Comparison of ENCODE assay signal across 8 mouse cellular contexts in genomic region chr10:80603364-80603763, GRCm38 (mm10). TPM values are rescaled to one million over a fixed set of nuclear protein-coding genes. Genes with fewer than 3 reads are reported as not detected.
A peak's percentile ranks its signal among the peaks of the same experiment; 100 is the strongest.
DNase-seq lines count a peak whose midpoint lies in the region; ATAC-seq and TF ChIP-seq lines count a peak whose summit lies in the region.

No protein-coding gene starts in this region.

- ATAC-seq in liver, embryonic 11.5 days (replicated peaks; ENCODE audit: low FRiP score) = no peak
- no peak for ATAC-seq in stomach, postnatal 0 days (ENCODE audit: low FRiP score, low TSS enrichment)

- H3K36me3 ChIP-seq in thymus, adult 2 months (ENCODE audit: control insufficient read depth, insufficient read depth, low read length) = no peaks in the 10 kb centered on the region
- H3K36me3 ChIP-seq in liver, embryonic 11.5 days (ENCODE audit: control insufficient read depth, insufficient read depth, low read length) = peaks cover 26% of the 10 kb centered on the region
- peaks cover 6% of the 10 kb centered on the region for H3K36me3 ChIP-seq in stomach, postnatal 0 days (ENCODE audit: control insufficient read depth, insufficient read depth, low read length)

- TF ChIP-seq CTCF in thymus, adult 2 months (IDR thresholded peaks at IDR 0.05; ENCODE audit: borderline replicate concordance, control insufficient read depth, extremely low read depth, insufficient read depth, low read length, poor library complexity) = no peak
- TF ChIP-seq CTCF in stomach, postnatal 0 days (IDR thresholded peaks at IDR 0.05; ENCODE audit: low read depth) = no peak

- peak overlapping the region; percentile 73 for H3K4me2 ChIP-seq in liver, embryonic 11.5 days
- peak overlapping the region; percentile 91 for H3K4me2 ChIP-seq in stomach, postnatal 0 days (replicated peaks; ENCODE audit: low read depth)

- no peaks in the 10 kb centered on the region for H3K27me3 ChIP-seq in thymus, adult 2 months (ENCODE audit: control insufficient read depth, insufficient read depth, low read length)
- H3K27me3 ChIP-seq in liver, embryonic 11.5 days (replicated peaks; ENCODE audit: control insufficient read depth, insufficient read depth, low read length) = no peaks in the 10 kb centered on the region
- no peaks in the 10 kb centered on the region for H3K27me3 ChIP-seq in stomach, postnatal 0 days (ENCODE audit: control insufficient read depth, insufficient read depth, low read length)

- peak overlapping the region; percentile 89 for H3K27ac ChIP-seq in thymus, adult 2 months (ENCODE audit: control insufficient read depth, insufficient read depth, low read length)
- H3K27ac ChIP-seq in liver, embryonic 11.5 days (ENCODE audit: low read depth, low read length) = peak overlapping the region; percentile 87
- H3K27ac ChIP-seq in stomach, postnatal 0 days (replicated peaks) = peak overlapping the region; percentile 91

- no peaks in the 10 kb centered on the region for H3K9me3 ChIP-seq in liver, embryonic 11.5 days (ENCODE audit: control insufficient read depth, low read length)
- no peaks in the 10 kb centered on the region for H3K9me3 ChIP-seq in stomach, postnatal 0 days (ENCODE audit: control insufficient read depth, low read length)

- H3K4me1 ChIP-seq in thymus, adult 2 months (replicated peaks; ENCODE audit: control insufficient read depth, insufficient read depth, low read length) = peaks cover 51% of the 10 kb centered on the region
- H3K4me1 ChIP-seq in liver, embryonic 11.5 days (replicated peaks; ENCODE audit: control insufficient read depth, insufficient read depth, low read length) = peaks cover 36% of the 10 kb centered on the region
- peaks cover 3% of the 10 kb centered on the region; the same call in 1 of the 2 replicates for H3K4me1 ChIP-seq in stomach, postnatal 0 days (replicated peaks; ENCODE audit: control insufficient read depth, insufficient read depth)

- no peak for TF ChIP-seq EP300 in stomach, postnatal 0 days (optimal IDR thresholded peaks at IDR 0.05)

- peak overlapping the region; percentile 49 for H3K9ac ChIP-seq in liver, embryonic 11.5 days (ENCODE audit: low read depth, low read length)
- peak overlapping the region; percentile 68 for H3K9ac ChIP-seq in stomach, postnatal 0 days (ENCODE audit: low read length)

- no peak for TF ChIP-seq POLR2A in thymus, adult 2 months (IDR thresholded peaks at IDR 0.05; ENCODE audit: control insufficient read depth, extremely low read depth, insufficient read depth, low read length, poor library complexity)

- DNase-seq in cerebellum, adult 9-11 months = peak; percentile 46
- DNase-seq in cerebellum, postnatal 10 days = no peak
- no peak for DNase-seq in thymus, adult 2 months
- DNase-seq in thymus, postnatal 25 days = no peak
- no peak for DNase-seq in liver, embryonic 11.5 days (ENCODE audit: low spot score)
- no peak for DNase-seq in stomach, postnatal 0 days (ENCODE audit: low spot score)
- no peak for DNase-seq in gastrocnemius, postnatal 4 days (ENCODE audit: low spot score in 2 of 2)
- no peak for DNase-seq in gastrocnemius, adult 18-20 months (ENCODE audit: low spot score)

- peak overlapping the region; percentile 33 for H3K4me3 ChIP-seq in thymus, adult 2 months (ENCODE audit: control insufficient read depth, insufficient read depth, low read length)
- H3K4me3 ChIP-seq in liver, embryonic 11.5 days (ENCODE audit: low read depth, low read length) = peak overlapping the region; percentile 73
- peak overlapping the region; percentile 70 for H3K4me3 ChIP-seq in stomach, postnatal 0 days (ENCODE audit: low read depth, low read length)

- 25% methylated on average over 7 of the region's 7 CpGs for WGBS in thymus, adult 2 months
- WGBS in liver, embryonic 11.5 days = 27% methylated on average over 7 of the region's 7 CpGs
- WGBS in stomach, postnatal 0 days = 27% methylated on average over 7 of the region's 7 CpGs

RNA-seq across cellular contexts. Expression of gene Adat3, which starts 0.7 kb away (rescaled TPM):
- polyA plus RNA-seq in thymus, adult 2 months (2012; rRNA removed) = 42.9 and 48.2 TPM in 2 replicates
- polyA plus RNA-seq in liver, embryonic 11.5 days (2014; fragmentation: Nextera tagmentation; extraction: Ambion mirVana) = 9.7 TPM in 2 replicates
- polyA plus RNA-seq in stomach, postnatal 0 days (2015; fragmentation: Nextera tagmentation; extraction: Ambion mirVana) = 4.1 and 4.3 TPM in 2 replicates
- 1 to 10 TPM; 3.0 to 3.2 TPM for total RNA-seq in gastrocnemius, postnatal 4 days (2021)
- total RNA-seq in gastrocnemius, adult 18-20 months (2021) = under 1 TPM in 1 of 2 experiments, not detected in 1; 0.69 TPM

RNA-seq across cellular contexts. Expression of gene Scamp4, which starts 0.7 kb away (rescaled TPM):
- polyA plus RNA-seq in thymus, adult 2 months (2012; rRNA removed) = 151 and 156 TPM in 2 replicates
- 93.9 and 94.3 TPM in 2 replicates for polyA plus RNA-seq in liver, embryonic 11.5 days (2014; fragmentation: Nextera tagmentation; extraction: Ambion mirVana)
- 67.8 and 77.3 TPM in 2 replicates for polyA plus RNA-seq in stomach, postnatal 0 days (2015; fragmentation: Nextera tagmentation; extraction: Ambion mirVana)
- 10 to 100 TPM; 27.4 to 27.9 TPM for total RNA-seq in gastrocnemius, postnatal 4 days (2021)
- total RNA-seq in gastrocnemius, adult 18-20 months (2021) = 10 to 100 TPM; 19.0 to 20.1 TPM

RNA-seq across cellular contexts. Expression of gene Gm49322, which starts 2.5 kb away (rescaled TPM):
- 7.5 and 8.1 TPM in 2 replicates for polyA plus RNA-seq in thymus, adult 2 months (2012; rRNA removed)
- 3.6 TPM in 2 replicates for polyA plus RNA-seq in liver, embryonic 11.5 days (2014; fragmentation: Nextera tagmentation; extraction: Ambion mirVana)
- 1.4 and 1.7 TPM in 2 replicates for polyA plus RNA-seq in stomach, postnatal 0 days (2015; fragmentation: Nextera tagmentation; extraction: Ambion mirVana)
- total RNA-seq in gastrocnemius, postnatal 4 days (2021) = 1 to 10 TPM; 1.1 to 1.7 TPM
- under 1 TPM; 0.14 to 0.26 TPM for total RNA-seq in gastrocnemius, adult 18-20 months (2021)

RNA-seq across cellular contexts. Expression of gene Abhd17a, which starts 13.2 kb away (rescaled TPM):
- 310 and 359 TPM in 2 replicates for polyA plus RNA-seq in thymus, adult 2 months (2012; rRNA removed)
- polyA plus RNA-seq in liver, embryonic 11.5 days (2014; fragmentation: Nextera tagmentation; extraction: Ambion mirVana) = 89.7 and 96.5 TPM in 2 replicates
- 92.5 and 103 TPM in 2 replicates for polyA plus RNA-seq in stomach, postnatal 0 days (2015; fragmentation: Nextera tagmentation; extraction: Ambion mirVana)
- 10 to 100 TPM; 79.7 to 81.6 TPM for total RNA-seq in gastrocnemius, postnatal 4 days (2021)
- total RNA-seq in gastrocnemius, adult 18-20 months (2021) = 10 to 100 TPM; 62.4 to 64.3 TPM

RNA-seq across cellular contexts. Expression of gene Csnk1g2, which starts 19.3 kb away (rescaled TPM):
- 492 and 499 TPM in 2 replicates for polyA plus RNA-seq in thymus, adult 2 months (2012; rRNA removed)
- 92.3 and 96.1 TPM in 2 replicates for polyA plus RNA-seq in liver, embryonic 11.5 days (2014; fragmentation: Nextera tagmentation; extraction: Ambion mirVana)
- 75.4 and 83.9 TPM in 2 replicates for polyA plus RNA-seq in stomach, postnatal 0 days (2015; fragmentation: Nextera tagmentation; extraction: Ambion mirVana)
- total RNA-seq in gastrocnemius, postnatal 4 days (2021) = 100 to 1,000 TPM; 167 to 169 TPM
- 100 to 1,000 TPM in 1 of 2 experiments, 10 to 100 TPM in 1; 97.2 to 128 TPM for total RNA-seq in gastrocnemius, adult 18-20 months (2021)
